Mouse (Mus musculus) embryonic facial prominence, embryonic 10.5 days (tissue): ENCODE data around the gene Kl. TPM values are rescaled to one million over a fixed set of nuclear protein-coding genes. Genes with fewer than 3 reads are reported as not detected.

Source experiments
- DNase-seq: peaks from one replicate; pipeline ENCODE4 v3.0.0-alpha.2; 2017; ENCODE audit warnings: low spot score
- H3K27ac ChIP-seq: fragments of 300-500 bp; sonication (generic); replicated peaks from 2 replicates; pipeline ENCODE4 v1.5.1; 2016; ENCODE audit warnings: mild to moderate bottlenecking
- H3K27me3 ChIP-seq: fragments of 300-500 bp; sonication (generic); replicated peaks from 2 replicates; pipeline ENCODE4 v1.6.1; 2016; ENCODE audit warnings: low read depth, mild to moderate bottlenecking; ENCODE audit not compliant: poor library complexity, severe bottlenecking
- H3K36me3 ChIP-seq: fragments of 300-500 bp; sonication (generic); replicated peaks from 2 replicates; pipeline ENCODE4 v1.6.1; 2016; ENCODE audit warnings: mild to moderate bottlenecking, moderate library complexity
- H3K4me1 ChIP-seq: fragments of 300-500 bp; sonication (generic); 2 replicates; pipeline ENCODE4 v1.6.1; 2016
- H3K4me3 ChIP-seq: fragments of 300-500 bp; sonication (generic); 2 replicates; pipeline ENCODE4 v1.5.1; 2016; ENCODE audit warnings: mild to moderate bottlenecking, moderate library complexity
- H3K9me3 ChIP-seq: fragments of 300-500 bp; sonication (generic); 2 replicates; pipeline ENCODE4 v1.6.1; 2016; ENCODE audit warnings: mild to moderate bottlenecking
- WGBS: fragments of 180-500 bp; shearing (Covaris S2); methylation state at CpG from one replicate; pipeline ENCODE4 v1.1.7; 2016; 5-methylcytosine and 5-hydroxymethylcytosine counted together
- polyA plus RNA-seq: library from polyadenylated mRNA; unstranded; fragments of >200 nt; fragmentation: Nextera tagmentation; extraction: Ambion mirVana; gene quantifications from 2 replicates; pipeline ENCODE4 v1.2.1, GENCODE M21; 2016

Gene Kl
- polyA plus RNA-seq, 1 experiment from 2014 or later: 0.06 TPM

- no peak for DNase-seq
Measured at GRCm38 (mm10) chr5:151020031-151020820, 67.8 kb downstream of the Kl start.

GRCm38 (mm10) chr5:151020831-151021230 lies 68.4 kb downstream of the Kl start:
- Histone ChIP-seq H3K27me3 (no peaks in the 10 kb centered on the region), H3K4me1 (peaks cover 24% of the 10 kb centered on the region), H3K4me3 (no peak overlapping the region), H3K9me3 (no peaks in the 10 kb centered on the region), H3K36me3 (no peaks in the 10 kb centered on the region), H3K27ac (no peak overlapping the region; the same call in 1 of the 2 replicates)
- WGBS: 78% methylated on average over 14 of the region's 14 CpGs
- DNase-seq: no peak

More at GRCm38 (mm10) chr5:151020031-151020820, 67.8 kb downstream of the Kl start:
- Histone ChIP-seq H3K9me3 (no peaks in the 10 kb centered on the region; the same call in 1 of the 2 replicates), H3K36me3 (no peaks in the 10 kb centered on the region), H3K27ac (no peak overlapping the region; the same call in 1 of the 2 replicates), H3K27me3 (no peaks in the 10 kb centered on the region), H3K4me3 (no peak overlapping the region), H3K4me1 (peaks cover 24% of the 10 kb centered on the region)
- 80% methylated on average over 13 of the region's 13 CpGs for WGBS

GRCm38 (mm10) chr5:151022026-151022425 lies 69.6 kb downstream of the Kl start:
- no peak for DNase-seq
- no peaks in the 10 kb centered on the region for H3K9me3 ChIP-seq
- 88% methylated on average over 7 of the region's 7 CpGs for WGBS
- H3K4me1 ChIP-seq: peaks cover 31% of the 10 kb centered on the region
- no peak overlapping the region for H3K4me3 ChIP-seq
- no peak overlapping the region for H3K27ac ChIP-seq
- H3K36me3 ChIP-seq: no peaks in the 10 kb centered on the region
- no peaks in the 10 kb centered on the region for H3K27me3 ChIP-seq

GRCm38 (mm10) chr5:151022939-151023338 lies 70.5 kb downstream of the Kl start:
- no peak for DNase-seq
- WGBS: 16% methylated on average over 1 of the region's 1 CpGs
- Histone ChIP-seq H3K4me1 (peaks cover 34% of the 10 kb centered on the region), H3K4me3 (no peak overlapping the region), H3K36me3 (no peaks in the 10 kb centered on the region), H3K9me3 (no peaks in the 10 kb centered on the region), H3K27me3 (no peaks in the 10 kb centered on the region), H3K27ac (no peak overlapping the region)

- WGBS: 6% methylated on average over 8 of the region's 8 CpGs
- H3K27ac ChIP-seq: peak overlapping the region; percentile 60
- H3K4me3 ChIP-seq: peak overlapping the region; percentile 32; the same call in 1 of the 2 replicates
- DNase-seq: peak; percentile 58
- no peaks in the 10 kb centered on the region for H3K27me3 ChIP-seq
- no peaks in the 10 kb centered on the region for H3K36me3 ChIP-seq
- peaks cover 34% of the 10 kb centered on the region for H3K4me1 ChIP-seq
- no peaks in the 10 kb centered on the region for H3K9me3 ChIP-seq
Measured at GRCm38 (mm10) chr5:151023461-151023860, 71.1 kb downstream of the Kl start.

GRCm38 (mm10) chr5:151024483-151024882 lies 72.1 kb downstream of the Kl start:
- H3K9me3 ChIP-seq: no peaks in the 10 kb centered on the region
- no peaks in the 10 kb centered on the region for H3K27me3 ChIP-seq
- WGBS: 71% methylated on average over 2 of the region's 2 CpGs
- H3K4me1 ChIP-seq: peaks cover 31% of the 10 kb centered on the region
- no peak overlapping the region for H3K27ac ChIP-seq
- no peaks in the 10 kb centered on the region for H3K36me3 ChIP-seq
- no peak overlapping the region for H3K4me3 ChIP-seq
- DNase-seq: no peak

- H3K9me3 ChIP-seq: no peaks in the 10 kb centered on the region
- no peak overlapping the region for H3K27ac ChIP-seq
- H3K4me1 ChIP-seq: peaks cover 23% of the 10 kb centered on the region
- H3K4me3 ChIP-seq: no peak overlapping the region
- no peaks in the 10 kb centered on the region for H3K36me3 ChIP-seq
- 89% methylated on average over 4 of the region's 4 CpGs for WGBS
- DNase-seq: no peak
- no peaks in the 10 kb centered on the region for H3K27me3 ChIP-seq
Measured at GRCm38 (mm10) chr5:151026069-151026468, 73.7 kb downstream of the Kl start.

GRCm38 (mm10) chr5:151027171-151027570 lies 74.8 kb downstream of the Kl start:
- Histone ChIP-seq H3K4me3 (no peak overlapping the region), H3K27me3 (no peaks in the 10 kb centered on the region), H3K4me1 (peaks cover 25% of the 10 kb centered on the region), H3K27ac (no peak overlapping the region), H3K36me3 (no peaks in the 10 kb centered on the region), H3K9me3 (no peaks in the 10 kb centered on the region)
- 45% methylated on average over 7 of the region's 7 CpGs for WGBS
- peak; percentile 45 for DNase-seq

- Histone ChIP-seq H3K9me3 (no peaks in the 10 kb centered on the region), H3K4me3 (no peak overlapping the region), H3K4me1 (peaks cover 14% of the 10 kb centered on the region), H3K36me3 (no peaks in the 10 kb centered on the region), H3K27ac (no peak overlapping the region), H3K27me3 (no peaks in the 10 kb centered on the region)
- DNase-seq: no peak
- WGBS: 77% methylated on average over 6 of the region's 6 CpGs
Measured at GRCm38 (mm10) chr5:151028906-151029305, 76.5 kb downstream of the Kl start.

GRCm38 (mm10) chr5:151034715-151035512 lies 82.5 kb downstream of the Kl start:
- Histone ChIP-seq H3K36me3 (0 out of 2 replicates have a peak, but pooled peaks cover 4% of the 10 kb centered on the region), H3K27me3 (no peaks in the 10 kb centered on the region), H3K4me1 (peaks cover 7% of the 10 kb centered on the region), H3K9me3 (no peaks in the 10 kb centered on the region), H3K27ac (no peak overlapping the region; the same call in 1 of the 2 replicates), H3K4me3 (no peak overlapping the region)
- WGBS: 75% methylated on average over 9 of the region's 9 CpGs
- no peak for DNase-seq

GRCm38 (mm10) chr5:151037871-151038270 lies 85.5 kb downstream of the Kl start:
- Histone ChIP-seq H3K36me3 (peaks cover 10% of the 10 kb centered on the region; the same call in 1 of the 2 replicates), H3K27me3 (no peaks in the 10 kb centered on the region), H3K4me3 (no peak overlapping the region), H3K27ac (no peak overlapping the region), H3K4me1 (peaks cover 5% of the 10 kb centered on the region), H3K9me3 (no peaks in the 10 kb centered on the region)
- DNase-seq: no peak
- WGBS: 86% methylated on average over 7 of the region's 7 CpGs

- DNase-seq: no peak
- H3K9me3 ChIP-seq: no peaks in the 10 kb centered on the region
- 95% methylated on average over 5 of the region's 5 CpGs for WGBS
Measured at GRCm38 (mm10) chr5:151042911-151043310, 90.5 kb downstream of the Kl start.

More at GRCm38 (mm10) chr5:151042911-151043310, 90.5 kb downstream of the Kl start:
- Histone ChIP-seq H3K27ac (no peak overlapping the region), H3K27me3 (no peaks in the 10 kb centered on the region), H3K4me3 (no peak overlapping the region), H3K36me3 (peaks cover 22% of the 10 kb centered on the region), H3K4me1 (peaks cover 8% of the 10 kb centered on the region; the same call in 1 of the 2 replicates)
